Mouse (Mus musculus) cortical plate, adult 2 months (tissue): ENCODE measurements around the gene Lmx1b. TPM values are rescaled to one million over a fixed set of nuclear protein-coding genes. Genes with fewer than 3 reads are reported as not detected.

Experiments used
- H3K27ac ChIP-seq: fragments of 200-500 bp; 2 replicates; pipeline ENCODE4 v1.5.1; 2012; ENCODE audit warnings: low read length, control low read depth, inconsistent platforms; ENCODE audit not compliant: insufficient read depth
- H3K4me1 ChIP-seq: fragments of 200-500 bp; 2 replicates; pipeline ENCODE4 v1.6.1; 2011; ENCODE audit warnings: low read length; ENCODE audit not compliant: control insufficient read depth, insufficient read depth
- H3K4me3 ChIP-seq: fragments of 200-500 bp; 2 replicates; pipeline ENCODE4 v1.5.1; 2011; ENCODE audit warnings: mild to moderate bottlenecking, low read length, control low read depth; ENCODE audit not compliant: insufficient read depth
- CTCF ChIP-seq: fragments of 200-500 bp; IDR thresholded peaks from 2 replicates; pipeline ENCODE4 v1.5.1; 2011; ENCODE audit warnings: mild to moderate bottlenecking, control low read depth, low read length; ENCODE audit not compliant: insufficient read depth; ENCODE audit errors: extremely low read depth
- POLR2A ChIP-seq: fragments of 200-500 bp; IDR thresholded peaks from 2 replicates; pipeline ENCODE4 v1.6.1; 2011; ENCODE audit warnings: mild to moderate bottlenecking, low read length, control low read depth; ENCODE audit not compliant: insufficient read depth; ENCODE audit errors: extremely low read depth
- polyA plus RNA-seq: library from polyadenylated mRNA; depleted of rRNA; stranded (reverse); fragments of >200 nt; gene quantifications from 2 replicates; pipeline ENCODE4 v1.2.3, GENCODE M21; 2012

Lmx1b gene
- polyA plus RNA-seq, 1 experiment = 0.23 TPM

DNA sequence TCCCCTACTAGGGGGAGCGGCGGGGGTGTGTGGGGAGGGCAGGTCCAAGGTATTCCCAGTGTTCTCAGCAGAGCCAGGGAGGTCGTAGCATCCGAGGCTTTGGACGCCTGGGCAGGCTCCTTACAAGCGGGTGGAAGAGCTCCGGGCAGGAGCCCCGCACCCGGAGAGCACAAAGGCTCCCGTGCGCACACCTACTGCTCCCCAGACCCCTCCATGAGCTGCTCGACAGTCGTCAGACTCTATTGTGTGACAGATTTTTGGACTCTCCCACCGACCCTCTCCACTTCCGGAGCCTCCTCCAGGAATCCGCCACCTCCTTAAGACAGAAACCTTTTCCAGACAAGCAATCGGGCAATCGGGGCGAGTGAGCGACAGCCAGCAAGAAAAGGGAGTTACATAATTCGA lies 4.2 kb downstream of the Lmx1b start:
- no peak overlapping the region for H3K4me3 ChIP-seq
- no peak for TF ChIP-seq POLR2A
- TF ChIP-seq CTCF = no peak
- no peak overlapping the region for H3K27ac ChIP-seq
- no peaks in the 10 kb centered on the region for H3K4me1 ChIP-seq

DNA sequence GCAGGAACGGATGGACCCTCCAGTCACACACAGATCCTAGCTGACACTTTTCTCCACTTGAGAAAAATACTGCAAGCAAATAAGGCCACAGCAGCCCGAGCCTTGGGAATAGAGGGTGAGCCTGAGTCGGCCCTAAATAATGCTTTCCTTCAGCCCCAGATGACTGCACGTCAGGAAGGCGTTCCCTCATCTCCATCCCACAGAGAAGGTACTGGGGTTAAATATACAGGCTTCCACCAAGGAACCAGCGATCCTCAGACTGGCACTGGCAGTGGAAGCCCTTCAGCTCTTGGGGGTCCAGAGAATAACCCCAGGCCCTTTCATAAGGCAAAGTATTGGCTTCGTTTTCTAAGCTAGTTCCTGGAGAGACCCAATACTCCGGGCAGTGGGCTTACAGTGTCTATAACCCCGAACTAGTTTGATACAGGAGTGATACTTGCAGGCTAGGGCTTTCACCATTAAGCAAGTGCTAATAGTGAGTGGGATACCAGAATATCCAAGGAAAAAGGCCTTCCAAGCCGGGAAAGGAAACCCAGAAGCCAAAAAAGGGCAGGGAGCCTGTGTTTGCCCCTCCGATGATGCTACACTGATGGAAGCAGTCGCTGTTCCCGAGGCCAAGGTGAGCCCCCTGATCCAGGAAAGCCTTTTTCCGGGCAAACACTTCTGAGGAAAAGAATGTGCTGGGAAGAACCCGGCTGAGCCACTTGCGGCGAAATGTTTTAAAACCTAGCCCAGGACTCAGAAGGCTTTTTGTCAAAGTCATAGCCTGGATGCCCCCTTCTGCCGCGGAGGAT lies 4.8 kb downstream of the Lmx1b start:
- Histone ChIP-seq H3K4me1 (no peaks in the 10 kb centered on the region), H3K27ac (no peak overlapping the region), H3K4me3 (no peak overlapping the region)
- TF ChIP-seq POLR2A (no peak), CTCF (no peak)

DNA sequence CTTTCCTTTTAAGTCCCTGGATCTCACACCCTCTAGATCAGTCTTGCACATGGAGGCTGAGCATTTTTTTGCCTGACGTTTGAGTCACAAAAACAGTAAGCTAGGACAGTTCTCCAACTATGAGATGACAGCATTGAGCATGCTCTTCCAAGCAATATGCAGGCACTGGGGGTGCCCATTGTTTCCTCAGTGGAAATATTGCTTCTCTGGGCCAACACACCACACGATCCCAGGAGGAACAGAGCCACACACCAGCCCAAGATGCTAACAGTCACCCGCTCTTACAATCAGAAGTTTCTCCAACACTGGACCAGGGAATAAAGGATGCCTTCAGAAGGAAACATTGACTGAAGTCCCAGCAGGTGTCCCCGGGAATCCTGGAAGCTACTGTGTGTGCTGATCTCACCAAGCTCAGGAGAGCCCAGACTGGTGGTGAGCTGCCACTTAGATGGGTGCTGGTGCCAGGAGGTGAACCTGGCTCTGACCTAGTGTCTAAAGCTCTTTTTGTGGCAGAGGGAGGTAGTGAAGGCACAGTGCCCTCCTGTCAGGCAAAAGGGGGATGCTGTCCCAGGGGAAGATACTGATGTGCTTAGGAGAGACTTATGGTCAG lies 5.7 kb downstream of the Lmx1b start:
- TF ChIP-seq POLR2A (no peak), CTCF (no peak)
- H3K4me3 ChIP-seq = no peak overlapping the region
- H3K27ac ChIP-seq = no peak overlapping the region
- no peaks in the 10 kb centered on the region for H3K4me1 ChIP-seq

DNA sequence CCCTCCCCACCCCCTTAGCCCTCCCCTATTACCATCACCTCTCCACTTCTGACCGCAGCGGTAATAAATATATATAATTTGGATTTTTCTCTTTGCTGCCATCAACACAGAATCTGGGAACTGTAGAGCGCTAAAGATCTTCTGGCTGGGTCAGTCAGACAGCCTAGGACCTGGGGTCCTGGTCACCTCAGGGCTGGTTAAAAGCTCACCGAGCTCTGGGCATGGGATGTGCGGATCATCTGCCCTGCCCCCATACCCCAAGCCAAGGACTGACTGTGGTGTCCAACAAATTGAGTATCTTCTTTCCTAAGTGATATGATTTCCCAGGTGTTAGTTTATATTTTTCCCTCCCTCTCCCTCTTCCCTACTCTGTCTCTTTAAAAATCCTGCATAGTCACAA lies 6.4 kb downstream of the Lmx1b start:
- TF ChIP-seq CTCF (no peak), POLR2A (no peak)
- no peaks in the 10 kb centered on the region for H3K4me1 ChIP-seq

DNA sequence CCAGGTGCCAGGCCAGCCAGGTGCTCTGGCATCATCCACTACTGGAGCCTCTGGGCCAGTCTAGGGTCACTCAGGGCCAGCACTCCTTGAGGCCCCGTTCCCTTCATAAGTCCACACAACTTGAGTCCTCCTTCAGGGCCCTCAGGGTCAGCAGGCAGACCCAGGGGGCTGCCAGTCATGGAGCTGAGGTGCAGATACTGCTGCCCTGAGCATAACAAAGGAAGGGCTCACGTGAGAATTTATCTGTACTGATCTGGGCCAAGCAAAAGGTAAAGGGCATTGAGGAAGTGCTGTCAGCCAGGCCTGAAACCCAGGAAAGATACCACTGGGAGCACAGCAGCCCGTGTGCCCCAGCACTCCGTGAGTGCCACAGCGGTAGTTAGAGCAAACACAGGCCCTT lies 7.1 kb downstream of the Lmx1b start:
- no peak for TF ChIP-seq CTCF
- no peak for TF ChIP-seq POLR2A
- Histone ChIP-seq H3K27ac (no peak overlapping the region), H3K4me1 (no peaks in the 10 kb centered on the region), H3K4me3 (no peak overlapping the region)

More for the DNA sequence above, 6.4 kb downstream of the Lmx1b start:
- Histone ChIP-seq H3K27ac (no peak overlapping the region), H3K4me3 (no peak overlapping the region)

DNA sequence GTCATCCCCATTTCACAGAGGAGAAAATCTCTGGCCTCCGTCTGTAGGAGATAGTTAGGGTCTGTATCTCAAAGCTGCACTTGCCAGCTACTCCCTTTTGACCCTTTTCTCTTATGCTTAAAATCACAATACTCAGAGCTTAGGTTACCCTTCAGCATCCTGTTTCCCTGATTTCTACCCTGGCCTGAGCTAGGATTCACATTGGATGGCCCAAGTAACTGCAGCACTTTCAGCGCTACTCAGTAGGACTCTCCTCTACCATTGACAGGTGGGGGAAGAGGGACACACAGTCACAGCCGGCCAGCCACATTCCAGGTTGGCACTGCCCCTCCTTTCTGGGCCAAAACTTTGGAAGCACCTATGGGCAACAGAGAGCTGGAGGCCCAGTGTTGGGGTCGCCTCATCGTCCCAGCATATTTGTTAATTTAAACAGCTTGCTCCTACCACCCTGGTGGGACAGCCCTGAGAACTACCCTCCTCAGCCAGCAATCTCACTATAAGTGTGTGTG lies 7.7 kb downstream of the Lmx1b start:
- H3K27ac ChIP-seq = no peak overlapping the region
- H3K4me3 ChIP-seq = no peak overlapping the region
- H3K4me1 ChIP-seq = no peaks in the 10 kb centered on the region
- TF ChIP-seq POLR2A (no peak), CTCF (no peak)

DNA sequence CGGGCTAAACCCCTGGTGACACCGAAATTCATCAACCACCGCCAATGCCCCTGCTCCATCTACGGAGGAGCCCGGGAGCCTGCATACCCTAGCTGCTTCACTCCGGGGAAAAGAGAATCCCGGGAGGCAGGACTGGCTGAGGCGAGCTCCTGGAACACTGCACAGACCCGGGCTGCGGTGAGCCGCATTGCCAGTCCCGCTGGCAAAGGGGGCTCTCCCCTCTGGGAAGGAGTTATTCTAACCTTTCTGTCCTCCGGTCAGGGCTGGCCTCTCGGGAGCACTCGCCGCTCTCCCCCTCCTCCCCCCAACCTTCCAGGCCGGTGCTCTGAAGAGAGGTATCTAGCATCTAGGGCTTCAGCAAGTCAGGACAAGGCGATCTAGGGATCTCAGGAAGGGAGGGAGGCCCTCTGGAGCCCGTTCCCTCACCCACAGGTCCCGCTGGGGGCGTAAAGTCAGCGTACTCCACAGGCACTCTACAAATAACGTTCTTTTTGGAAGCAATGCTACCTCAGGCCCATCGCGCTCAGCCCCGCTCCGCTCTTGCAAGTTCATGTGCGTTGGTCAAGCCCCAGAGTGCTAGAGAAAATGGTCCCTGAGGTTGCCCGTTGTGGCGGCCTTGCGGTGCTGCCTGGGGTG lies 8.5 kb downstream of the Lmx1b start:
- no peak overlapping the region for H3K27ac ChIP-seq
- no peak for TF ChIP-seq CTCF
- TF ChIP-seq POLR2A = no peak
- H3K4me1 ChIP-seq = no peaks in the 10 kb centered on the region
- no peak overlapping the region for H3K4me3 ChIP-seq

DNA sequence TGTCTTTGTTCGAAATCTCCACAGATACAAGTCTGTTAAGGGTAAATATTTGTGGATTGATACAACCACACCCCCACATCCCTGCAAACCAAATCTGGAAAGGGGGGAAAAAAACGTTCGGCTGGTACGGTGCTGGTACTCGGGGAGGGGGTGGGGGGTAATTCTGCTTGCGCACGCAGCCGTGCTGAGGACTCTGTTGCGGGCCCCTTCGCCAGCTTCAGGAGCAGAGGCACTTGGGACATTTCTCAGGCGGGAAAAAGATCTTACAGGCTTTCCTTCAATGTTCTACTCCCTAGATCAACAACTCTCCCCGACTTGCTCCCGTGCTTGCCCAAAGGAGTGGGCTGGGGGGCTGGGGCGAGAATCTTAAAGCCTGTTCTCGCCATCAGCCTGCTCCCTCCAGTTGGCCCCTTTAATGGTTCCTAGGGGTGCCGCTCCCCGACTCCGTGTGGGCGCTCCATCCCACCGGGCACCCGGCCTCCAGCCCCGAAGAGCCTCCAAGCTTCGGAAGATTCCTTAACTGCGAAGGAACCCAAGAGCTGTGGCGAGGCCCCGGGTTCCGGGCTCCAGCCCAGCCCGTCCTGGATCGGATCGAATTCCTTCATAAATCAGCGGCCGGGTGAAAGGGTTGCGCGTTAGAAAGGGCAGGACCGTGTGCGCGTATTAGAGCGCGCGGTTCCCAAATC lies 9.1 kb downstream of the Lmx1b start:
- Histone ChIP-seq H3K4me3 (no peak overlapping the region), H3K4me1 (no peaks in the 10 kb centered on the region), H3K27ac (no peak overlapping the region)
- TF ChIP-seq CTCF = no peak
- TF ChIP-seq POLR2A = no peak
